Mouse (Mus musculus) testis, adult 2 months (tissue): Measurements from ENCODE around the gene Taz. TPM values are rescaled to one million over a fixed set of nuclear protein-coding genes. Genes with fewer than 3 reads are reported as not detected.

Source experiments
- H3K27ac ChIP-seq: fragments of 200-500 bp; 2 replicates; pipeline ENCODE4 v1.5.1; 2012; ENCODE audit warnings: low read depth, low read length; ENCODE audit not compliant: control insufficient read depth, insufficient read depth
- H3K27me3 ChIP-seq: fragments of 200-500 bp; 2 replicates; pipeline ENCODE4 v1.6.1; 2012; ENCODE audit warnings: mild to moderate bottlenecking, low read length, moderate library complexity; ENCODE audit not compliant: control insufficient read depth, insufficient read depth
- H3K36me3 ChIP-seq: fragments of 200-500 bp; 2 replicates; pipeline ENCODE4 v1.6.1; 2012; ENCODE audit warnings: mild to moderate bottlenecking, low read length; ENCODE audit not compliant: control insufficient read depth, insufficient read depth
- H3K4me1 ChIP-seq: fragments of 200-500 bp; 2 replicates; pipeline ENCODE4 v1.6.1; 2012; ENCODE audit warnings: low read length; ENCODE audit not compliant: control insufficient read depth, insufficient read depth
- H3K4me3 ChIP-seq: fragments of 200-500 bp; 2 replicates; pipeline ENCODE4 v1.5.1; 2012; ENCODE audit warnings: low read depth, mild to moderate bottlenecking, low read length, moderate library complexity, mixed read lengths; ENCODE audit not compliant: control insufficient read depth
- CTCF ChIP-seq: fragments of 200-500 bp; IDR thresholded peaks from 2 replicates; pipeline ENCODE4 v1.5.1; 2012; ENCODE audit warnings: low read depth, mild to moderate bottlenecking, inconsistent platforms, low read length, moderate library complexity; ENCODE audit not compliant: control insufficient read depth, insufficient read depth, insufficient replicate concordance
- POLR2A ChIP-seq: fragments of 200-500 bp; IDR thresholded peaks from 2 replicates; pipeline ENCODE4 v1.6.1; 2012; ENCODE audit warnings: low read depth, mild to moderate bottlenecking, inconsistent platforms, low read length, moderate library complexity; ENCODE audit not compliant: control insufficient read depth
- polyA plus RNA-seq: library from polyadenylated mRNA; depleted of rRNA; stranded (reverse); fragments of >200 nt; gene quantifications from 2 replicates; pipeline ENCODE4 v1.2.3, GENCODE M21; 2012

Taz gene
- polyA plus RNA-seq, 1 experiment = 20.0 TPM

- TF ChIP-seq CTCF (no peak), POLR2A (no peak)
- Histone ChIP-seq H3K27ac (no peak overlapping the region), H3K27me3 (no peaks in the 10 kb centered on the region), H3K4me1 (no peaks in the 10 kb centered on the region; the same call in 1 of the 2 replicates), H3K4me3 (peak overlapping the region; percentile 88), H3K36me3 (no peaks in the 10 kb centered on the region)
Observed at GRCm38 (mm10) chrX:74281041-74281731, 526 bp upstream of the Taz start.

GRCm38 (mm10) chrX:74282395-74283091 is 831 bp downstream of the Taz start:
- H3K27me3 ChIP-seq = no peaks in the 10 kb centered on the region
- no peaks in the 10 kb centered on the region; the same call in 1 of the 2 replicates for H3K4me1 ChIP-seq
- TF ChIP-seq POLR2A (peak; percentile 69; the same call in 1 of the 2 replicates), CTCF (no peak)
- H3K36me3 ChIP-seq = no peaks in the 10 kb centered on the region
- H3K27ac ChIP-seq = peak overlapping the region; percentile 71
- peak overlapping the region; percentile 88 for H3K4me3 ChIP-seq

- no peaks in the 10 kb centered on the region; the same call in 1 of the 2 replicates for H3K4me1 ChIP-seq
- H3K27me3 ChIP-seq = no peaks in the 10 kb centered on the region
- no peaks in the 10 kb centered on the region for H3K36me3 ChIP-seq
- no peak overlapping the region for H3K27ac ChIP-seq
- H3K4me3 ChIP-seq = peak overlapping the region; percentile 88
- TF ChIP-seq CTCF (no peak), POLR2A (no peak)
Observed at GRCm38 (mm10) chrX:74283092-74283437, 1.4 kb downstream of the Taz start.

- TF ChIP-seq CTCF (no peak), POLR2A (no peak)
- Histone ChIP-seq H3K4me1 (no peaks in the 10 kb centered on the region; the same call in 1 of the 2 replicates), H3K27me3 (no peaks in the 10 kb centered on the region), H3K27ac (no peak overlapping the region), H3K36me3 (no peaks in the 10 kb centered on the region), H3K4me3 (no peak overlapping the region)
Observed at GRCm38 (mm10) chrX:74293431-74293830, 11.7 kb downstream of the Taz start.

- H3K27me3 ChIP-seq = no peaks in the 10 kb centered on the region
- H3K4me1 ChIP-seq = no peaks in the 10 kb centered on the region; the same call in 1 of the 2 replicates
- peak within 1 kb of the TSS; percentile 90 for H3K4me3 ChIP-seq
- no peak; the same call in 1 of the 2 replicates for TF ChIP-seq POLR2A
- no peak for TF ChIP-seq CTCF
- H3K27ac ChIP-seq = peak within 1 kb of the TSS; percentile 69
- H3K36me3 ChIP-seq = no peaks in the 10 kb centered on the region
Observed at GRCm38 (mm10) chrX:74296538-74297448, 15.1 kb downstream of the Taz start, which contains the start of gene Atp6ap1. Gene Atp6ap1 (plus strand): TSS chrX:74297097.

GRCm38 (mm10) chrX:74298348-74298747 is 16.6 kb downstream of the Taz start:
- H3K27me3 ChIP-seq = no peaks in the 10 kb centered on the region
- H3K36me3 ChIP-seq = no peaks in the 10 kb centered on the region
- no peak overlapping the region for H3K4me3 ChIP-seq
- no peak overlapping the region for H3K27ac ChIP-seq
- TF ChIP-seq POLR2A (no peak), CTCF (no peak)
- H3K4me1 ChIP-seq = no peaks in the 10 kb centered on the region; the same call in 1 of the 2 replicates

- Histone ChIP-seq H3K27ac (no peak overlapping the region), H3K4me1 (no peaks in the 10 kb centered on the region; the same call in 1 of the 2 replicates), H3K27me3 (no peaks in the 10 kb centered on the region), H3K36me3 (no peaks in the 10 kb centered on the region), H3K4me3 (no peak overlapping the region)
- TF ChIP-seq CTCF (no peak), POLR2A (no peak)
Observed at GRCm38 (mm10) chrX:74299721-74300120, 18.0 kb downstream of the Taz start.
